In genomic region chr12:11336845-11337244, GRCm38 (mm10) we compare ENCODE assay signal across 8 mouse cellular contexts.
DNase-seq lines count a peak whose midpoint lies in the region; ATAC-seq and TF ChIP-seq lines count a peak whose summit lies in the region.

No protein-coding gene starts in this region.

- H3K27ac ChIP-seq in kidney, embryonic 14.5 days (ENCODE audit: low read depth, low read length) = no peak overlapping the region

- no peaks in the 10 kb centered on the region for H3K4me1 ChIP-seq in kidney, embryonic 14.5 days (ENCODE audit: control insufficient read depth, insufficient read depth, low read length)
- H3K4me1 ChIP-seq in E14TG2a.4 (replicated peaks; ENCODE audit: low read depth, low read length) = 0 out of 2 replicates have a peak, but pooled peaks cover 2% of the 10 kb centered on the region

- WGBS in kidney, embryonic 14.5 days = 43% methylated on average over 4 of the region's 4 CpGs

- H3K4me2 ChIP-seq in kidney, embryonic 14.5 days (replicated peaks; ENCODE audit: low read depth, low read length) = no peak overlapping the region

- H3K9me3 ChIP-seq in kidney, embryonic 14.5 days (ENCODE audit: control insufficient read depth, low read length) = no peaks in the 10 kb centered on the region
- H3K9me3 ChIP-seq in E14TG2a.4 (ENCODE audit: low read length) = no peaks in the 10 kb centered on the region

- no peaks in the 10 kb centered on the region for H3K27me3 ChIP-seq in kidney, embryonic 14.5 days (ENCODE audit: control insufficient read depth, insufficient read depth, low read length)
- H3K27me3 ChIP-seq in E14TG2a.4 (ENCODE audit: insufficient read depth, low read length) = no peaks in the 10 kb centered on the region

- DNase-seq in kidney, adult 18-20 months = peak; percentile 68
- peak; percentile 58 for DNase-seq in A20 (ENCODE audit: low read depth, low spot score)
- DNase-seq in cerebellum, postnatal 10 days = peak; percentile 61 to 65
- peak; percentile 36 to 71 for DNase-seq in kidney, adult 8-10 months
- no peak for DNase-seq in frontal cortex, postnatal 14 days (ENCODE audit: low spot score in 2 of 2)

- H3K9ac ChIP-seq in kidney, embryonic 14.5 days (ENCODE audit: low read depth, low read length) = no peak overlapping the region

- peak; percentile 71 for TF ChIP-seq CTCF in E14TG2a.4 (conservative IDR thresholded peaks at IDR 0.05; ENCODE audit: low read length)

- ATAC-seq in kidney, embryonic 14.5 days (ENCODE audit: low FRiP score, low TSS enrichment) = no peak
- ATAC-seq in megakaryocyte progenitor cell, adult 5-6 weeks (replicated peaks; ENCODE audit: poor library complexity) = peak; percentile 78

- no peaks in the 10 kb centered on the region for H3K36me3 ChIP-seq in kidney, embryonic 14.5 days (ENCODE audit: control insufficient read depth, insufficient read depth, low read length)
- no peaks in the 10 kb centered on the region for H3K36me3 ChIP-seq in E14TG2a.4 (ENCODE audit: insufficient read depth, low read length)

- no peak overlapping the region for H3K4me3 ChIP-seq in kidney, embryonic 14.5 days (ENCODE audit: low read length)
- no peak overlapping the region for H3K4me3 ChIP-seq in E14TG2a.4 (replicated peaks; ENCODE audit: low read length)

Comparison
In these comparisons a context has a peak if more than half of its experiments do, and no peak if none do; other contexts are left out.
1. DNase-seq: peak in kidney, adult 18-20 months (single experiment), A20 (single experiment), cerebellum, postnatal 10 days (2 of 2) and kidney, adult 8-10 months (2 of 2); none in frontal cortex, postnatal 14 days (0 of 2).